ENCODE assay signal across 8 mouse cellular contexts in the genomic region with DNA sequence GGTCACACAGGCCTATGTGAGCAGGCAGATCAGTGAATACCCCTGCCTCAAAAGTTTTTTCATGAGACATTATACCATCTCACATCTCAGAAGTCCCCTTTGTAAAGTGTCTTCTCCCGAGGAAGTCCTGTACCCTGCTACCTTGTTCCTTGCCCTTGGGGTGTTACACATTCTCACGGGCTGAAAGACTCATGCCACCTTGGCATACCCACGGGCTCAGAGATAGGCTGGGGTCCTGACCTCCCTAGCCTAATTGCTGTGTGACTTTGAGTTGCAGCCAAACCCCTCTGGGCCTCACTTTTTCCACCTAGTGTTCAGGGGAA. TPM values are rescaled to one million over a fixed set of nuclear protein-coding genes. Genes with fewer than 3 reads are reported as not detected.
A peak's percentile ranks its signal among the peaks of the same experiment; 100 is the strongest.
DNase-seq lines count a peak whose midpoint lies in the region; ATAC-seq and TF ChIP-seq lines count a peak whose summit lies in the region.
"Had no signal": no experiment of that assay in that cellular context is flagged by ENCODE, and none has a peak within 500 bp of the region (broad histone marks: within the 10 kb centered on the region; RNA-seq: fewer than 3 reads in every experiment).

No protein-coding gene starts in this region.

- peaks cover 2% of the 10 kb centered on the region for H3K36me3 ChIP-seq in megakaryocyte, embryonic 14.5 days (replicated peaks; ENCODE audit: low read length)
- H3K36me3 ChIP-seq in forebrain, embryonic 13.5 days (ENCODE audit: poor library complexity, severe bottlenecking), result no peaks in the 10 kb centered on the region
- no peaks in the 10 kb centered on the region for H3K36me3 ChIP-seq in limb, embryonic 14.5 days (ENCODE audit: control insufficient read depth, insufficient read depth, low read length)
- H3K36me3 ChIP-seq in stomach, embryonic 14.5 days (ENCODE audit: control insufficient read depth, insufficient read depth, low read length), result no peaks in the 10 kb centered on the region

- peaks cover 17% of the 10 kb centered on the region for H3K9me3 ChIP-seq in megakaryocyte, embryonic 14.5 days
- no peaks in the 10 kb centered on the region for H3K9me3 ChIP-seq in forebrain, embryonic 13.5 days (replicated peaks)
- H3K9me3 ChIP-seq in limb, embryonic 14.5 days (ENCODE audit: control insufficient read depth, low read length), result no peaks in the 10 kb centered on the region
- no peaks in the 10 kb centered on the region for H3K9me3 ChIP-seq in stomach, embryonic 14.5 days (ENCODE audit: control insufficient read depth, low read depth, low read length)

- peak overlapping the region; percentile 91 for H3K4me3 ChIP-seq in megakaryocyte, embryonic 14.5 days (replicated peaks)
- H3K4me3 ChIP-seq in forebrain, embryonic 13.5 days, result peak overlapping the region; percentile 62
- peak overlapping the region; percentile 66 for H3K4me3 ChIP-seq in limb, embryonic 14.5 days (replicated peaks; ENCODE audit: low read length)
- peak overlapping the region; percentile 51 for H3K4me3 ChIP-seq in stomach, embryonic 14.5 days (ENCODE audit: low read depth, low read length)

- 30% methylated on average over 3 of the region's 3 CpGs for WGBS in forebrain, embryonic 13.5 days
- WGBS in limb, embryonic 14.5 days, result 21% methylated on average over 3 of the region's 3 CpGs
- 38% methylated on average over 3 of the region's 3 CpGs for WGBS in stomach, embryonic 14.5 days

- ATAC-seq in megakaryocyte, adult 5-6 weeks (ENCODE audit: poor library complexity, severe bottlenecking), result no peak
- ATAC-seq in forebrain, embryonic 13.5 days, result peak; percentile 67
- ATAC-seq in limb, embryonic 14.5 days (ENCODE audit: low FRiP score, low read depth), result no peak
- no peak for ATAC-seq in stomach, embryonic 14.5 days (ENCODE audit: insufficient number of reproducible peaks, insufficient read depth, low FRiP score, low read depth)

- no peak overlapping the region for H3K27ac ChIP-seq in forebrain, embryonic 13.5 days
- peak overlapping the region; percentile 20; the same call in 1 of the 2 replicates for H3K27ac ChIP-seq in limb, embryonic 14.5 days (replicated peaks; ENCODE audit: low read depth, low read length)
- H3K27ac ChIP-seq in stomach, embryonic 14.5 days (ENCODE audit: low read length), result no peak overlapping the region

- peak overlapping the region; percentile 84 for H3K9ac ChIP-seq in forebrain, embryonic 13.5 days
- peak overlapping the region; percentile 75 for H3K9ac ChIP-seq in limb, embryonic 14.5 days (ENCODE audit: low read depth, low read length, severe bottlenecking)
- peak overlapping the region; percentile 72 for H3K9ac ChIP-seq in stomach, embryonic 14.5 days (replicated peaks; ENCODE audit: low read depth, low read length)

- H3K4me2 ChIP-seq in forebrain, embryonic 13.5 days, result peak overlapping the region; percentile 81
- peak overlapping the region; percentile 89 for H3K4me2 ChIP-seq in limb, embryonic 14.5 days (replicated peaks; ENCODE audit: low read depth, low read length, severe bottlenecking)
- peak overlapping the region; percentile 92 for H3K4me2 ChIP-seq in stomach, embryonic 14.5 days (replicated peaks; ENCODE audit: low read depth, low read length)

- no peak for DNase-seq in limb, embryonic 14.5 days (ENCODE audit: low spot score)
- DNase-seq in urinary bladder, adult 2 months (ENCODE audit: low spot score), result no peak
- no peak for DNase-seq in ovary, postnatal 10 days (ENCODE audit: low spot score)

- H3K27me3 ChIP-seq in megakaryocyte, embryonic 14.5 days (replicated peaks), result peaks cover 43% of the 10 kb centered on the region
- peaks cover 11% of the 10 kb centered on the region; the same call in 1 of the 2 replicates for H3K27me3 ChIP-seq in forebrain, embryonic 13.5 days
- no peaks in the 10 kb centered on the region for H3K27me3 ChIP-seq in limb, embryonic 14.5 days (ENCODE audit: control insufficient read depth, insufficient read depth, low read length)
- H3K27me3 ChIP-seq in stomach, embryonic 14.5 days (ENCODE audit: control insufficient read depth, insufficient read depth, low read length), result no peaks in the 10 kb centered on the region

- TF ChIP-seq POLR2A in limb, embryonic 14.5 days (IDR thresholded peaks at IDR 0.05; ENCODE audit: borderline replicate concordance, extremely low read depth, insufficient read depth, insufficient read length), result no peak

- H3K4me1 ChIP-seq in megakaryocyte, embryonic 14.5 days, result peaks cover 85% of the 10 kb centered on the region
- peaks cover 9% of the 10 kb centered on the region for H3K4me1 ChIP-seq in forebrain, embryonic 13.5 days
- H3K4me1 ChIP-seq in limb, embryonic 14.5 days (ENCODE audit: control insufficient read depth, insufficient read depth, low read length), result peaks cover 13% of the 10 kb centered on the region
- no peaks in the 10 kb centered on the region; the same call in 1 of the 2 replicates for H3K4me1 ChIP-seq in stomach, embryonic 14.5 days (ENCODE audit: control insufficient read depth, insufficient read depth, low read length)

RNA-seq across cellular contexts. Expression of gene Nr4a1, which starts 0.5 kb away (rescaled TPM):
- 2.9 and 6.8 TPM in 2 replicates for polyA plus RNA-seq in megakaryocyte, embryonic 14.5 days (2012; ENCODE audit: insufficient read depth, low replicate concordance)
- 42.1 and 45.0 TPM in 2 replicates for total RNA-seq in megakaryocyte, adult 5-6 weeks (2015)
- total RNA-seq in megakaryocyte, adult 5-6 weeks (2017), result 37.0 TPM in 2 replicates
- polyA plus RNA-seq in forebrain, embryonic 13.5 days (2015; fragmentation: Nextera tagmentation; extraction: Ambion mirVana), result 2.4 and 2.9 TPM in 2 replicates
- polyA plus RNA-seq in limb, embryonic 14.5 days (2012; rRNA removed), result 19.6 and 31.2 TPM in 2 replicates
- polyA plus RNA-seq in limb, embryonic 14.5 days (2014; fragmentation: Nextera tagmentation; extraction: Ambion mirVana), result 9.9 and 10.5 TPM in 2 replicates
- 10.1 and 12.1 TPM in 2 replicates for polyA plus RNA-seq in stomach, embryonic 14.5 days (2014; fragmentation: Nextera tagmentation; extraction: Ambion mirVana)
- polyA plus RNA-seq in urinary bladder, adult 2 months (2012; rRNA removed), result 11.7 and 12.4 TPM in 2 replicates

RNA-seq across cellular contexts. Expression of gene Grasp, which starts 29.5 kb away (rescaled TPM):
- 0.47 TPM in 1 of 2 replicates, not detected in the other for polyA plus RNA-seq in megakaryocyte, embryonic 14.5 days (2012; ENCODE audit: insufficient read depth, low replicate concordance)
- total RNA-seq in megakaryocyte, adult 5-6 weeks (2015), result 0.16 and 0.30 TPM in 2 replicates
- total RNA-seq in megakaryocyte, adult 5-6 weeks (2017), result 0.29 and 0.85 TPM in 2 replicates
- polyA plus RNA-seq in forebrain, embryonic 13.5 days (2015; fragmentation: Nextera tagmentation; extraction: Ambion mirVana), result 1.3 and 1.5 TPM in 2 replicates
- polyA plus RNA-seq in limb, embryonic 14.5 days (2012; rRNA removed), result 20.5 and 25.8 TPM in 2 replicates
- 7.4 and 7.5 TPM in 2 replicates for polyA plus RNA-seq in limb, embryonic 14.5 days (2014; fragmentation: Nextera tagmentation; extraction: Ambion mirVana)
- 6.4 and 7.2 TPM in 2 replicates for polyA plus RNA-seq in stomach, embryonic 14.5 days (2014; fragmentation: Nextera tagmentation; extraction: Ambion mirVana)
- polyA plus RNA-seq in urinary bladder, adult 2 months (2012; rRNA removed), result 8.7 and 9.7 TPM in 2 replicates

RNA-seq across cellular contexts. Expression of gene Atg101, which starts 30.5 kb away (rescaled TPM):
- polyA plus RNA-seq in megakaryocyte, embryonic 14.5 days (2012; ENCODE audit: insufficient read depth, low replicate concordance), result 36.9 and 65.9 TPM in 2 replicates
- 8.2 and 12.1 TPM in 2 replicates for total RNA-seq in megakaryocyte, adult 5-6 weeks (2015)
- total RNA-seq in megakaryocyte, adult 5-6 weeks (2017), result 53.3 and 58.0 TPM in 2 replicates
- 81.6 and 85.1 TPM in 2 replicates for polyA plus RNA-seq in forebrain, embryonic 13.5 days (2015; fragmentation: Nextera tagmentation; extraction: Ambion mirVana)
- 42.9 and 47.2 TPM in 2 replicates for polyA plus RNA-seq in limb, embryonic 14.5 days (2012; rRNA removed)
- 53.3 and 56.0 TPM in 2 replicates for polyA plus RNA-seq in limb, embryonic 14.5 days (2014; fragmentation: Nextera tagmentation; extraction: Ambion mirVana)
- polyA plus RNA-seq in stomach, embryonic 14.5 days (2014; fragmentation: Nextera tagmentation; extraction: Ambion mirVana), result 63.5 and 64.1 TPM in 2 replicates
- polyA plus RNA-seq in urinary bladder, adult 2 months (2012; rRNA removed), result 40.5 and 54.0 TPM in 2 replicates

RNA-seq across cellular contexts. Expression of gene 6030408B16Rik, which starts 39.5 kb away (rescaled TPM):
- polyA plus RNA-seq in megakaryocyte, embryonic 14.5 days (2012; ENCODE audit: insufficient read depth, low replicate concordance), result 2.1 TPM in 1 of 2 replicates, not detected in the other
- not detected in 2 replicates for total RNA-seq in megakaryocyte, adult 5-6 weeks (2015)
- not detected in 2 replicates for total RNA-seq in megakaryocyte, adult 5-6 weeks (2017)
- 0.23 and 0.25 TPM in 2 replicates for polyA plus RNA-seq in forebrain, embryonic 13.5 days (2015; fragmentation: Nextera tagmentation; extraction: Ambion mirVana)
- 1.0 and 2.2 TPM in 2 replicates for polyA plus RNA-seq in limb, embryonic 14.5 days (2012; rRNA removed)
- polyA plus RNA-seq in limb, embryonic 14.5 days (2014; fragmentation: Nextera tagmentation; extraction: Ambion mirVana), result 0.74 and 1.8 TPM in 2 replicates
- 20.1 and 25.0 TPM in 2 replicates for polyA plus RNA-seq in stomach, embryonic 14.5 days (2014; fragmentation: Nextera tagmentation; extraction: Ambion mirVana)
- 2.2 and 3.5 TPM in 2 replicates for polyA plus RNA-seq in urinary bladder, adult 2 months (2012; rRNA removed)
- total RNA-seq: hematopoietic stem cell, adult 5-6 weeks had no signal
